23 mouse cellular contexts compared by ENCODE assay signal in the genomic region with DNA sequence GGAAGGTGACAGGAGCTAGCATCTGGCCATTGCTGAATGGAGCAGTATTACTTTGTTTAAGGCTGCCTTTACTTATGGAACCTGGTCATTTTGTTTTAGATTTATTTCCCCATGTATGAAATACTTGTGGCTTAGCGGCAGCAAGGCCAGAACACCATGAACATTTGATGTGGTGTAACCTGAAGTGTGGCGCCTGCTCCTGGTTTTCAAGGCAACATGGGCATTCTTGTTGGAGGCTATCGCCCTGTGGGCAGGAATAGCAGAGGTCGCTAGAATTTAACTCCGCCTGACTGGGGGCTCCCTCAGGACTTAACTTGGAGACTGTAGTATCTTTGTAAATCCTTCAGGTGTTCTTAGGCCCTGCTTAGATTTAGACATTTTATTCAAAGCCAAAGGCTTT.
DNase-seq lines count a peak whose midpoint lies in the region; ATAC-seq and TF ChIP-seq lines count a peak whose summit lies in the region.
"Had no signal": no experiment of that assay in that cellular context is flagged by ENCODE, and none has a peak within 500 bp of the region (broad histone marks: within the 10 kb centered on the region; RNA-seq: fewer than 3 reads in every experiment).

No protein-coding gene starts in this region.

- ATAC-seq in heart, embryonic 12.5 days (ENCODE audit: insufficient number of reproducible peaks, low FRiP score), result no peak
- no peak for ATAC-seq in stomach, embryonic 14.5 days (ENCODE audit: insufficient number of reproducible peaks, insufficient read depth, low FRiP score, low read depth)
- ATAC-seq in stomach, postnatal 0 days (ENCODE audit: low FRiP score, low TSS enrichment), result no peak
- ATAC-seq in limb, embryonic 12.5 days (ENCODE audit: insufficient number of reproducible peaks, insufficient read depth, low FRiP score, low TSS enrichment, low read depth), result peak; percentile 57
- ATAC-seq: forebrain, embryonic 14.5 days; inflammation-experienced regulatory T-cells, adult 6 months; liver, postnatal 0 days; lung, postnatal 0 days; Patski had no signal

- peak; percentile 81 for DNase-seq in heart, adult 11 months
- no peak for DNase-seq in stomach, postnatal 0 days (ENCODE audit: low spot score)
- DNase-seq in urinary bladder, postnatal 14 days (ENCODE audit: low spot score), result no peak
- DNase-seq in frontal cortex, postnatal 25 days (ENCODE audit: low spot score in 2 of 2), result no peak
- DNase-seq: adrenal gland, postnatal 36 days; cerebellum, adult 9-10 months; heart, postnatal 36 days; liver, postnatal 0 days had no signal

- no peaks in the 10 kb centered on the region for H3K9me3 ChIP-seq in heart, embryonic 12.5 days (replicated peaks)
- H3K9me3 ChIP-seq in stomach, embryonic 14.5 days (ENCODE audit: control insufficient read depth, low read depth, low read length), result no peaks in the 10 kb centered on the region
- no peaks in the 10 kb centered on the region for H3K9me3 ChIP-seq in stomach, postnatal 0 days (ENCODE audit: control insufficient read depth, low read length)
- H3K9me3 ChIP-seq in limb, embryonic 12.5 days, result no peaks in the 10 kb centered on the region
- H3K9me3 ChIP-seq: G1E; hindbrain, embryonic 13.5 days; midbrain, embryonic 12.5 days; neural tube, embryonic 15.5 days had no signal

- no peak for TF ChIP-seq EP300 in stomach, postnatal 0 days (optimal IDR thresholded peaks at IDR 0.05)

- 84% methylated on average over 5 of the region's 5 CpGs for whole genome bisulfite sequencing in heart, embryonic 12.5 days
- 84% methylated on average over 5 of the region's 5 CpGs for WGBS in stomach, embryonic 14.5 days
- 89% methylated on average over 5 of the region's 5 CpGs for WGBS in stomach, postnatal 0 days
- 43% methylated on average over 5 of the region's 5 CpGs for WGBS in limb, embryonic 12.5 days

- H3K36me3 ChIP-seq in heart, embryonic 12.5 days, result no peaks in the 10 kb centered on the region
- no peaks in the 10 kb centered on the region; the same call in 1 of the 2 replicates for H3K36me3 ChIP-seq in stomach, embryonic 14.5 days (ENCODE audit: control insufficient read depth, insufficient read depth, low read length)
- no peaks in the 10 kb centered on the region for H3K36me3 ChIP-seq in stomach, postnatal 0 days (ENCODE audit: control insufficient read depth, insufficient read depth, low read length)
- H3K36me3 ChIP-seq in limb, embryonic 12.5 days, result no peaks in the 10 kb centered on the region; the same call in 1 of the 2 replicates
- H3K36me3 ChIP-seq: hindbrain, embryonic 13.5 days; neural tube, embryonic 15.5 days had no signal

- no peak for TF ChIP-seq CTCF in stomach, postnatal 0 days (IDR thresholded peaks at IDR 0.05; ENCODE audit: low read depth)

- H3K4me2 ChIP-seq in heart, embryonic 12.5 days, result no peak overlapping the region
- no peak overlapping the region for H3K4me2 ChIP-seq in stomach, embryonic 14.5 days (replicated peaks; ENCODE audit: low read depth, low read length)
- no peak overlapping the region for H3K4me2 ChIP-seq in stomach, postnatal 0 days (replicated peaks; ENCODE audit: low read depth)
- H3K4me2 ChIP-seq in limb, embryonic 12.5 days, result no peak overlapping the region
- H3K4me2 ChIP-seq: hindbrain, embryonic 13.5 days; liver, embryonic 11.5 days; midbrain, embryonic 12.5 days; neural tube, embryonic 15.5 days had no signal

- no peak overlapping the region for H3K27ac ChIP-seq in heart, embryonic 12.5 days (ENCODE audit: poor library complexity, severe bottlenecking)
- H3K27ac ChIP-seq in stomach, embryonic 14.5 days (ENCODE audit: low read length), result peak overlapping the region; percentile 3; the same call in 1 of the 2 replicates
- H3K27ac ChIP-seq in stomach, postnatal 0 days (replicated peaks), result no peak overlapping the region; the same call in 1 of the 2 replicates
- H3K27ac ChIP-seq in limb, embryonic 12.5 days, result peak overlapping the region; percentile 87
- H3K27ac ChIP-seq: heart, adult 2 months; midbrain, embryonic 12.5 days; neural tube, embryonic 15.5 days had no signal

- no peaks in the 10 kb centered on the region for H3K27me3 ChIP-seq in heart, embryonic 12.5 days (replicated peaks)
- no peaks in the 10 kb centered on the region for H3K27me3 ChIP-seq in stomach, embryonic 14.5 days (ENCODE audit: control insufficient read depth, insufficient read depth, low read length)
- no peaks in the 10 kb centered on the region for H3K27me3 ChIP-seq in stomach, postnatal 0 days (ENCODE audit: control insufficient read depth, insufficient read depth, low read length)
- no peaks in the 10 kb centered on the region for H3K27me3 ChIP-seq in limb, embryonic 12.5 days
- H3K27me3 ChIP-seq: hindbrain, embryonic 13.5 days; midbrain, embryonic 12.5 days; neural tube, embryonic 15.5 days; Patski had no signal

- no peak overlapping the region for H3K9ac ChIP-seq in heart, embryonic 12.5 days
- H3K9ac ChIP-seq in stomach, embryonic 14.5 days (replicated peaks; ENCODE audit: low read depth, low read length), result no peak overlapping the region
- no peak overlapping the region for H3K9ac ChIP-seq in stomach, postnatal 0 days (ENCODE audit: low read length)
- no peak overlapping the region for H3K9ac ChIP-seq in limb, embryonic 12.5 days (replicated peaks)
- H3K9ac ChIP-seq: hindbrain, embryonic 13.5 days; liver, postnatal 0 days; midbrain, embryonic 12.5 days; neural tube, embryonic 15.5 days had no signal

- no peak overlapping the region for H3K4me3 ChIP-seq in heart, embryonic 12.5 days
- H3K4me3 ChIP-seq in stomach, embryonic 14.5 days (ENCODE audit: low read depth, low read length), result no peak overlapping the region
- no peak overlapping the region for H3K4me3 ChIP-seq in stomach, postnatal 0 days (ENCODE audit: low read depth, low read length)
- no peak overlapping the region for H3K4me3 ChIP-seq in limb, embryonic 12.5 days (replicated peaks)
- H3K4me3 ChIP-seq: erythroblast, embryonic 14.5 days; heart, adult 2 months; hindbrain, embryonic 13.5 days; layer of hippocampus, adult 2 months; midbrain, embryonic 12.5 days; neural tube, embryonic 15.5 days had no signal

- H3K4me1 ChIP-seq in heart, embryonic 12.5 days (replicated peaks), result 0 out of 2 replicates have a peak, but pooled peaks cover 2% of the 10 kb centered on the region
- peaks cover 14% of the 10 kb centered on the region for H3K4me1 ChIP-seq in stomach, embryonic 14.5 days (ENCODE audit: control insufficient read depth, insufficient read depth, low read length)
- 0 out of 2 replicates have a peak, but pooled peaks cover 3% of the 10 kb centered on the region for H3K4me1 ChIP-seq in stomach, postnatal 0 days (replicated peaks; ENCODE audit: control insufficient read depth, insufficient read depth)
- H3K4me1 ChIP-seq in limb, embryonic 12.5 days (replicated peaks), result peaks cover 40% of the 10 kb centered on the region
- H3K4me1 ChIP-seq: midbrain, embryonic 12.5 days had no signal

Comparison
In these comparisons a context has a peak if more than half of its experiments do, and no peak if none do; other contexts are left out.
1. H3K27ac ChIP-seq: peak in stomach, embryonic 14.5 days (single experiment) and limb, embryonic 12.5 days (single experiment); none in heart, embryonic 12.5 days (single experiment) and stomach, postnatal 0 days (single experiment).